Mouse (Mus musculus) myocyte (in vitro differentiated cells): ENCODE data around the gene Fbln2. TPM values are rescaled to one million over a fixed set of nuclear protein-coding genes. Genes with fewer than 3 reads are reported as not detected.

Source experiments
- H3K27me3 ChIP-seq: one replicate; pipeline ENCODE4 v1.6.1; 2011; ENCODE audit not compliant: control insufficient read depth, insufficient read depth, insufficient read length
- H3K36me3 ChIP-seq: one replicate; pipeline ENCODE4 v1.6.1; 2011; ENCODE audit not compliant: control insufficient read depth, insufficient read depth
- H3K4me2 ChIP-seq: one replicate; pipeline ENCODE4 v1.6.1; 2011; ENCODE audit warnings: low read depth, control low read depth
- H3K4me3 ChIP-seq: one replicate; pipeline ENCODE4 v1.5.1; 2011; ENCODE audit warnings: mild to moderate bottlenecking, control low read depth, moderate library complexity
- H3K79me2 ChIP-seq: one replicate; pipeline ENCODE4 v1.6.1; 2011; ENCODE audit not compliant: control insufficient read depth, insufficient read depth
- H3ac ChIP-seq: one replicate; pipeline ENCODE4 v1.6.1; 2011; ENCODE audit not compliant: control insufficient read depth, insufficient read length
- CEBPB ChIP-seq: IDR thresholded peaks from 2 replicates; pipeline ENCODE4 v1.6.1; 2011; ENCODE audit warnings: mild to moderate bottlenecking, moderate library complexity; ENCODE audit not compliant: poor library complexity, insufficient read depth, severe bottlenecking
- E2F4 ChIP-seq: IDR thresholded peaks from one replicate; pipeline ENCODE4 v1.6.1; 2011; ENCODE audit warnings: mild to moderate bottlenecking, control low read depth, moderate library complexity; ENCODE audit not compliant: insufficient read depth
- MAX ChIP-seq: IDR thresholded peaks from one replicate; pipeline ENCODE4 v1.6.1; 2011; ENCODE audit warnings: low read depth, mild to moderate bottlenecking, control low read depth
- MYOD1 ChIP-seq, 3 experiments: IDR thresholded peaks; one replicate each; pipeline ENCODE4 v1.6.1; 2011; ENCODE audit warnings: control low read depth in 2 of 3, low read depth in 2 of 3, mild to moderate bottlenecking in 2 of 3, moderate library complexity in 1 of 3; ENCODE audit not compliant: insufficient read length in 2 of 3, control insufficient read depth in 1 of 3
- MYOG ChIP-seq, 3 experiments: IDR thresholded peaks; one replicate each; pipeline ENCODE4 v1.6.1; 2011; ENCODE audit warnings: control low read depth in 2 of 3, low read depth in 2 of 3, mild to moderate bottlenecking in 2 of 3; ENCODE audit not compliant: insufficient read length in 2 of 3, control insufficient read depth in 1 of 3, insufficient read depth in 1 of 3
- POLR2A ChIP-seq: IDR thresholded peaks from one replicate; pipeline ENCODE4 v1.6.1; 2011; ENCODE audit warnings: low read depth, mild to moderate bottlenecking, control low read depth, moderate library complexity; ENCODE audit not compliant: insufficient read length
- POLR2AphosphoS2 ChIP-seq: IDR thresholded peaks from one replicate; pipeline ENCODE4 v1.6.1; 2011; ENCODE audit warnings: low read depth, control low read depth; ENCODE audit not compliant: insufficient read length
- REST ChIP-seq: IDR thresholded peaks from one replicate; pipeline ENCODE4 v1.6.1; 2011; ENCODE audit warnings: mild to moderate bottlenecking, control low read depth, moderate library complexity; ENCODE audit not compliant: insufficient read depth, insufficient read length
- SRF ChIP-seq: IDR thresholded peaks from one replicate; pipeline ENCODE4 v1.6.1; 2011; ENCODE audit warnings: low read depth; ENCODE audit not compliant: control insufficient read depth, insufficient read length
- TCF12 ChIP-seq: IDR thresholded peaks from one replicate; pipeline ENCODE4 v1.6.1; 2011; ENCODE audit warnings: mild to moderate bottlenecking, control low read depth; ENCODE audit not compliant: poor library complexity, insufficient read depth, severe bottlenecking
- TCF3 ChIP-seq: IDR thresholded peaks from one replicate; pipeline ENCODE4 v1.6.1; 2011; ENCODE audit warnings: low read depth, control low read depth; ENCODE audit not compliant: insufficient read length
- USF1 ChIP-seq: IDR thresholded peaks from one replicate; pipeline ENCODE4 v1.6.1; 2011; ENCODE audit warnings: low read depth, mild to moderate bottlenecking, control low read depth, moderate library complexity
- polyA plus RNA-seq: library from polyadenylated mRNA; unstranded; fragments of >200 nt; fragmentation: generic; extraction: Trizol; gene quantifications from one replicate; pipeline ENCODE4 v1.2.1, GENCODE M21; 2012; ENCODE audit warnings: missing spikeins

Gene Fbln2
- polyA plus RNA-seq, 1 experiment, result 167 TPM

DNA sequence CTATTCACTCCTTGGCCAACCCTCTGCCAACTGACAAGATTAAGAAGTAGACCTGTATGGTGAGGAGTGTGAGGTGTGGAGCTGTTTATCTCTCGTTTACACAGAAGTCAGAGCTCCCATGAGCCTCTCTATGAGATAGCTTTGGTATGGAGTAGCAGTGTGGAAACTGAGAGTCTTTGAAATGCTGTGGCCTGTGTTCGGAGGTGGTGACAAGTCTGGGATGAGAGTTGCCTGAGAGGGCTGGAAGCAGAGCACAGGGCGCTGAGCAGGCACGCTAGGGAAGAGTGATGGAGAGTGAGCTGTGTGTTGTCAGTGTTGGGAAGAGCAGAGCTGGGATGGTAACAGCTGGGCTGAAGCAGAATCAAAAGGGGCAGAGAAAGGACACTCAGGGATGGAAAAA lies 91.9 kb downstream of the Fbln2 start:
- Histone ChIP-seq H3K27me3 (peaks cover 64% of the 10 kb centered on the region), H3K4me2 (no peak overlapping the region)

GRCm38 (mm10) chr6:91307972-91308371 lies 95.7 kb downstream of the Fbln2 start:
- no peak overlapping the region for H3ac ChIP-seq
- H3K79me2 ChIP-seq, result no peaks in the 10 kb centered on the region
- H3K4me2 ChIP-seq, result no peak overlapping the region
- TF ChIP-seq TCF3, result no peak
- no peak for TF ChIP-seq POLR2AphosphoS2
- no peak for TF ChIP-seq TCF12
- TF ChIP-seq MYOG (IDR thresholded peaks at IDR 0.05; ENCODE audit: control insufficient read depth in 1 of 3, insufficient read depth in 1 of 3, insufficient read length in 2 of 3, low read depth in 2 of 3), result no peak
- no peak for TF ChIP-seq E2F4
- no peak for TF ChIP-seq SRF
- TF ChIP-seq USF1, result no peak
- TF ChIP-seq MAX, result no peak
- no peak for TF ChIP-seq POLR2A
- TF ChIP-seq MYOD1 (IDR thresholded peaks at IDR 0.05; ENCODE audit: control insufficient read depth in 1 of 3, insufficient read length in 2 of 3, low read depth in 2 of 3), result no peak
- TF ChIP-seq REST, result no peak
- no peak for TF ChIP-seq CEBPB
- no peaks in the 10 kb centered on the region for H3K36me3 ChIP-seq
- H3K4me3 ChIP-seq, result no peak overlapping the region
- H3K27me3 ChIP-seq, result peaks cover 58% of the 10 kb centered on the region

More for the DNA sequence above, 91.9 kb downstream of the Fbln2 start:
- no peak overlapping the region for H3ac ChIP-seq
- no peaks in the 10 kb centered on the region for H3K36me3 ChIP-seq
- TF ChIP-seq CEBPB (no peak), TCF3 (no peak), MYOD1 (IDR thresholded peaks at IDR 0.05; ENCODE audit: control insufficient read depth in 1 of 3, insufficient read length in 2 of 3, low read depth in 2 of 3) (no peak), E2F4 (no peak), MAX (no peak), SRF (no peak), POLR2AphosphoS2 (no peak), USF1 (no peak), REST (no peak), TCF12 (no peak)
- no peaks in the 10 kb centered on the region for H3K79me2 ChIP-seq
- H3K4me3 ChIP-seq, result no peak overlapping the region

DNA sequence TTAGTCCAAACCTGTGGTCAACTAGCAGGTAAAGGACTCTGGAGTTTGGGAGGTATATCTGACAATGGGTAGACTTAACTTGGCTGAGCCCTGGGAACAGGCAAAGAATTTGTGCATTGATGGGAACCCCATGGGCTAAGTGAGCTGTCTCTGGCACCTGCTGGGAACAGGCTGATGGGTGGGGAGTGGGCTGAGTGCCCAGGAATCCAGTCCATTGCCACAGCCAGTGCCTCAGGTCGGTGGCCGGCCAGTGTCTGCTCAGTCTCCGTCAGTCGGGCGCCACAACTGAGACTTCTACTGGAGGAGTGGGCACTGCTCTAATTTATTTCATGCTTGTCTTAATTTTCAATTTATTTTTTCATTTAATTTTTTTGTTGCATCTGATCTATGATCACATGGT lies 98.9 kb downstream of the Fbln2 start:
- Histone ChIP-seq H3ac (no peak overlapping the region), H3K79me2 (no peaks in the 10 kb centered on the region), H3K36me3 (no peaks in the 10 kb centered on the region), H3K27me3 (peaks cover 46% of the 10 kb centered on the region), H3K4me3 (no peak overlapping the region), H3K4me2 (no peak overlapping the region)
- TF ChIP-seq TCF3 (no peak), USF1 (no peak), POLR2A (no peak), MAX (no peak), E2F4 (no peak), SRF (no peak), CEBPB (no peak), TCF12 (no peak), MYOD1 (IDR thresholded peaks at IDR 0.05; ENCODE audit: control insufficient read depth in 1 of 3, insufficient read length in 2 of 3, low read depth in 2 of 3) (no peak), REST (no peak), POLR2AphosphoS2 (no peak), MYOG (IDR thresholded peaks at IDR 0.05; ENCODE audit: control insufficient read depth in 1 of 3, insufficient read depth in 1 of 3, insufficient read length in 2 of 3, low read depth in 2 of 3) (no peak)

DNA sequence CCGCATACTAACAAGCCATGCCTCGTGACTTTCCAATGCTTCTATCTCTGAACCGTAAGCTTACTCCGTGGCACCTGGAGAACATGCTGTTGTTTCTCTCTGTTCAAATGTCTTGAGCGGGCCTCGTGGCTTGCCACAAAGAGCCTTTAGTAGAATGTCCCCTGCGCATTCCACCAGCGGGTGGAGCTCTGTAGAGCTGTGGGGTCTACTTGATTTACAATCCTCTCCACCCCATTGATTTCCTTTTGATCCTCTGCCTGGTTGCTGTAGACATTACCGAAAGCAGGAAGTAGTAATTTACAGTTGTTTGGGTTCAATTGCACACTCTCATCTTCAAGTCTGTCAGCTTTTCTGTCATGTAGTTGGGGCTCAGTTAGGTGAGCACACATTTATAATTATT lies 100.2 kb downstream of the Fbln2 start:
- Histone ChIP-seq H3K27me3 (peaks cover 40% of the 10 kb centered on the region), H3ac (no peak overlapping the region), H3K79me2 (no peaks in the 10 kb centered on the region), H3K36me3 (no peaks in the 10 kb centered on the region), H3K4me3 (no peak overlapping the region), H3K4me2 (no peak overlapping the region)
- TF ChIP-seq MAX, result no peak
- no peak for TF ChIP-seq POLR2AphosphoS2
- TF ChIP-seq TCF12, result no peak
- TF ChIP-seq POLR2A, result no peak
- no peak for TF ChIP-seq CEBPB
- no peak for TF ChIP-seq MYOD1 (IDR thresholded peaks at IDR 0.05; ENCODE audit: control insufficient read depth in 1 of 3, insufficient read length in 2 of 3, low read depth in 2 of 3)
- TF ChIP-seq REST, result no peak
- no peak for TF ChIP-seq USF1

Other genes starting within 250 kb of the Fbln2 start
- 43.4 TPM for gene Iqsec1, start 223.8 kb upstream of the Fbln2 start, polyA plus RNA-seq
- gene Nup210, start 95.6 kb upstream of the Fbln2 start, polyA plus RNA-seq, result 0.31 TPM
- gene Hdac11, start 55.8 kb upstream of the Fbln2 start, polyA plus RNA-seq, result 39.3 TPM
- not detected for gene Wnt7a, start 198.9 kb downstream of the Fbln2 start, polyA plus RNA-seq